Mouse (Mus musculus) left cerebral cortex, postnatal 10 days (tissue): Measurements from ENCODE around the gene Sipa1l3. TPM values are rescaled to one million over a fixed set of nuclear protein-coding genes. Genes with fewer than 3 reads are reported as not detected.

Source experiments
- DNase-seq, 2 experiments: peaks; one replicate each; pipeline ENCODE4 v3.0.0; 2021 to 2022; ENCODE audit warnings: low spot score in 2 of 2, mixed read lengths in 1 of 2; ENCODE audit errors: extremely low spot score in 1 of 2
- intact Hi-C: fragments of 180-260 bp; cut with DNase I; formaldehyde crosslinking; loops from one replicate; pipeline ENCODE4 v1.15.1; 2025
- total RNA-seq, 2 experiments: library from RNA; stranded (reverse); gene quantifications; 2 replicates each; pipeline ENCODE4 v1.2.3; 2021

Sipa1l3 gene
- total RNA-seq, result 10 to 100 TPM; 50.4 to 53.7 TPM

- intact Hi-C loops, result loop anchor here (5.0 kb wide), 1 partner anchor 76 kb away; no protein-coding TSS in a partner anchor
- peak; percentile 96 to 98 for DNase-seq
Observed at GRCm38 (mm10) chr7:29518421-29519210, at the start of gene Sipa1l3. Gene Sipa1l3 (minus strand): TSS chr7:29518641.

DNA sequence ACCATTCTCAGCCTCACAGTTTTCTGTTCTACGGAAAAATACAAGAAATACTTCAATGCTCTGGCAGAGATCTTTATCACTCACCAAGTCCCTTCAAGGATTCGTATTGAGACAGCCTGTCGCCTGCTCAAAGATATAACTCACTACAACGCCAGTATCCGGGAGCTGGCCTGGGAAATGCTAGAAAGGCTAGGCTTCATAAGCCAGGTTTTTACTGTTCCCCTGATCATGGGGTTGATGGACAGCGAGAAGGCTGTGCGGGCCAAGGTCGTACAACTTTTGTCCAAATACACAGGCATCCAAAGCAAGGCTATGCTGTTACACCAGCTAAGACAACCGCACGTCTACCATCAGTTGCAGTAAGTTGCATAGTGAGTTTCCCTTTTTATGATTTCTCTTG lies 44.6 kb upstream of the Sipa1l3 start:
- no peak for DNase-seq
- intact Hi-C loops, result no loop called here

- intact Hi-C loops, result no loop called here
Observed at GRCm38 (mm10) chr7:29561046-29561445, 42.6 kb upstream of the Sipa1l3 start.

DNA sequence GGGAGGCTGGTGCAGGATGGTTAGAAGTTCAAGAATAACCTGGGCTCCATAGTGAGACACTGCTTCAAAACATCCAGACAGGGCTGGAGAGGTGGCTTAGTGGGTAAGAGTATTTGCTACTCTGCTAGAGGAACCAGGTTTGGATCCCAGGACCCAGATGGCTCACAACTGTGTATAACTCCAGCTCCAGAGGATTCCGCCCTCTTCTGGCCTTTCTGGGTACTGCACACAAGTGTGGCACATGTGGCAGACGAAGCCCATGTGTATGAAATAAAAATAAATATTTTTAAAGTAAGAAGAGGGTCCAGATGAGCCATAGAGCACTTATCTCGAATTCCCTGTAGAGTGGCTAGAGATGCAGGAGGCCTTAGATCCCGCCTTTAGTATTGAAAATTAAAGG lies 40.8 kb upstream of the Sipa1l3 start:
- intact Hi-C loops, result no loop called here

More at GRCm38 (mm10) chr7:29561046-29561445, 42.6 kb upstream of the Sipa1l3 start:
- no peak for DNase-seq

GRCm38 (mm10) chr7:29558744-29559143 lies 40.3 kb upstream of the Sipa1l3 start:
- intact Hi-C loops, result no loop called here
- no peak for DNase-seq

More for the DNA sequence above, 40.8 kb upstream of the Sipa1l3 start:
- DNase-seq, result peak in 1 of 2 experiments; percentile 28

DNA sequence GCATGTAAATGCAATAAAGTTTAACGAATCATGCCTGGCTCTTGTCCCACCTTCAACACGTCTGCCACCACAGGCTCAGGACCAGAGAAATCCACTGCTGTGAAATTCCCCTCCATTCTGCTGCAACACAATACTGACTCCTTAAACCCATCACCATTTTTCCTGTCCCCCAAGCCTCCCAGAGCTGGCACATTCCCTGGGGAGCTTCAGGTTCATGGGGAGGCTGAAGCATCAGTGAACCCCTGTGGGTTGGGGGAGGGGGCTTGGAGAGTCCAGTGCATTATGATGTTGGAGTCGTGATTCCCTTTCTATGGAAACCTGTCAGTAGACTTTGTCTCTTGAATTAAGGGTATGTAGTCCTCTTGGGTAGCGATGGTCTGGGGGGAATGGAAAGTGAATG lies 37.8 kb upstream of the Sipa1l3 start:
- intact Hi-C loops, result no loop called here
- DNase-seq, result no peak

- intact Hi-C loops, result no loop called here
- DNase-seq, result no peak
Observed at GRCm38 (mm10) chr7:29555521-29555920, 37.1 kb upstream of the Sipa1l3 start.

GRCm38 (mm10) chr7:29555051-29555450 lies 36.6 kb upstream of the Sipa1l3 start:
- intact Hi-C loops, result no loop called here
- DNase-seq, result no peak

DNA sequence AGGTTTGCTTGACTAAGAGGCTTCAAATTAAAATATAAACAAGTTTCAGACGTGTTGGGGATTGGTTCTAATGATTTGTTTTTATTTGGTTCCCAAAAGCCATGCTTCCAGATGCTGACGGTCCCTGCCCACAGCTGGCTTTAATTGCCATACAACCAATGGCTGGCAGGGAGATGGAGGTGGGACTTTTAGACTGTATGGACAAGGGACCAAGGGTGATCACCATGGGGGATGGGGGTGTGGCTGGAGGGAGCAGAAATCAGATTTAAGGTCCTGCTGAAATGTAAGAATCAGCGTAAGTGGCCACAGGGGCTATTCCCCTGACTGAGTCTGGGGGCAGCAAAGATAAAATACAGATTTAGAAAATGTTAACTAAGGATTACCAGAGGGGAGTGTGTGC lies 32.2 kb upstream of the Sipa1l3 start:
- DNase-seq, result no peak
- intact Hi-C loops, result no loop called here

- intact Hi-C loops, result no loop called here
- no peak for DNase-seq
Observed at GRCm38 (mm10) chr7:29541608-29542007, 23.2 kb upstream of the Sipa1l3 start.

GRCm38 (mm10) chr7:29541186-29541585 lies 22.7 kb upstream of the Sipa1l3 start:
- DNase-seq, result no peak
- intact Hi-C loops, result no loop called here

- intact Hi-C loops, result no loop called here
- no peak for DNase-seq
Observed at GRCm38 (mm10) chr7:29540631-29541030, 22.2 kb upstream of the Sipa1l3 start.

DNA sequence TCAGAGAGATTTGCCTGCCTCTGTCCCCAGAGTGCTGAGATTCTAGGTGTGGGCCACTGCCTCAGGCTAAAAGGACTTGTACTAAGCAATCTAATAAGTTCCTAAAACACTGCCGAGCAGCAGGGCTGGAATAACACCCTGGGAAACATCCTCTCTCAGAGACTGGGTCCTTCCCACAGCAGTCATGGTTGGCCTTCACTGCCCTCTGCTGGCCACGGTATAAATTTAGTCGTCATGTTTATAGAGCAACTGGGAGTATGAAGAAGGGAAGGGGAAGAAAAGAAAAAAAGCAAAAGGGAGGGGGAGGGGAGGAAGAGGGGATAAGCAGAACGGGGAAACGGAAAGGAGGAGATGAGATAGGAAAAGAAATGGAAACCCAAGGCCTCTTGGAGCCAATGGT lies 5.3 kb upstream of the Sipa1l3 start:
- peak; percentile 72 to 84 for DNase-seq
- intact Hi-C loops, result loop anchor here (1.0 to 10.0 kb wide), 3 partner anchors 140 to 469 kb away; no protein-coding TSS in a partner anchor

GRCm38 (mm10) chr7:29521841-29522575 lies 3.6 kb upstream of the Sipa1l3 start:
- intact Hi-C loops, result loop anchor here (5.0 to 10.0 kb wide), 2 partner anchors 215 to 467 kb away; no protein-coding TSS in a partner anchor
- peak; percentile 82 to 87 for DNase-seq

- DNase-seq, result no peak
- intact Hi-C loops, result loop anchor here (5.0 to 10.0 kb wide), 2 partner anchors 214 to 467 kb away; no protein-coding TSS in a partner anchor
Observed at GRCm38 (mm10) chr7:29521365-29521764, 2.9 kb upstream of the Sipa1l3 start.

- DNase-seq, result no peak
- intact Hi-C loops, result loop anchor here (5.0 to 10.0 kb wide), 2 partner anchors 213 to 466 kb away; no protein-coding TSS in a partner anchor
Observed at GRCm38 (mm10) chr7:29520794-29521193, 2.4 kb upstream of the Sipa1l3 start.

DNA sequence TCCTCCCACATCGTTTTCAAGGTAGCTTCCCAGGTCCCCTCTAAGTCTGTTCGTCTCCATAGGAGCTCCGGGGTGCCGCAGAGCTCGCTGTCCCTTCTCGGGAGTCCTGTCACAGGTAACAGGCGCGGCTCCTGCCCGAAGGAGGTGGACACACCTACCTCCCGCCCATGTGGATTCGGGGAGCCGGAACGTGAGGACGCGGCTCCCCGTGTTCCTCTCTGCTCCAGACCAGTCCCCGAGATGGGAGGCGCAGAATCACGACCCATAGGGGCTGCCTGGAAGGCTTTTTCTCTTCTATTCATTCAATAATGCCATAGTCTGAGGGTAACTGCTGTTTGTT lies 740 bp upstream of the Sipa1l3 start:
- intact Hi-C loops, result loop anchor here (5.0 kb wide), 1 partner anchor 77 kb away; no protein-coding TSS in a partner anchor
- no peak for DNase-seq

- DNase-seq, result no peak
- intact Hi-C loops, result loop anchor here (5.0 kb wide), 1 partner anchor 76 kb away; no protein-coding TSS in a partner anchor
Observed at GRCm38 (mm10) chr7:29518054-29518420, 404 bp downstream of the Sipa1l3 start.

- DNase-seq, result no peak
- intact Hi-C loops, result loop anchor here (5.0 kb wide), 1 partner anchor 75 kb away; no protein-coding TSS in a partner anchor
Observed at GRCm38 (mm10) chr7:29517178-29517577, 1.3 kb downstream of the Sipa1l3 start.

- intact Hi-C loops, result loop anchor here (5.0 kb wide), 1 partner anchor 73 kb away; no protein-coding TSS in a partner anchor
- DNase-seq, result no peak
Observed at GRCm38 (mm10) chr7:29515652-29516051, 2.8 kb downstream of the Sipa1l3 start.
